Mouse (Mus musculus) CD4-positive, CD25-positive, alpha-beta regulatory T cell, adult 4 months (primary cell): ENCODE data around the gene Naa20. TPM values are rescaled to one million over a fixed set of nuclear protein-coding genes. Genes with fewer than 3 reads are reported as not detected.
A peak's percentile ranks its signal among the peaks of the same experiment; 100 is the strongest.
"Not testable (repeated sequence)": the region's sequence is repeated elsewhere in the genome, so short reads cannot be mapped to it uniquely, and the experiment has no call there.

Experiments used
- ATAC-seq: one replicate; pipeline ENCODE4 v1.8.0; 2017
- polyA plus RNA-seq, 2 experiments: library from polyadenylated mRNA; unstranded; fragments of 100-300 nt; shearing (Covaris generic); gene quantifications; one replicate each; pipeline ENCODE4 v1.2.1; 2017

The Naa20 gene
- polyA plus RNA-seq, 2 experiments from 2014 or later = 123 to 134 TPM

DNA sequence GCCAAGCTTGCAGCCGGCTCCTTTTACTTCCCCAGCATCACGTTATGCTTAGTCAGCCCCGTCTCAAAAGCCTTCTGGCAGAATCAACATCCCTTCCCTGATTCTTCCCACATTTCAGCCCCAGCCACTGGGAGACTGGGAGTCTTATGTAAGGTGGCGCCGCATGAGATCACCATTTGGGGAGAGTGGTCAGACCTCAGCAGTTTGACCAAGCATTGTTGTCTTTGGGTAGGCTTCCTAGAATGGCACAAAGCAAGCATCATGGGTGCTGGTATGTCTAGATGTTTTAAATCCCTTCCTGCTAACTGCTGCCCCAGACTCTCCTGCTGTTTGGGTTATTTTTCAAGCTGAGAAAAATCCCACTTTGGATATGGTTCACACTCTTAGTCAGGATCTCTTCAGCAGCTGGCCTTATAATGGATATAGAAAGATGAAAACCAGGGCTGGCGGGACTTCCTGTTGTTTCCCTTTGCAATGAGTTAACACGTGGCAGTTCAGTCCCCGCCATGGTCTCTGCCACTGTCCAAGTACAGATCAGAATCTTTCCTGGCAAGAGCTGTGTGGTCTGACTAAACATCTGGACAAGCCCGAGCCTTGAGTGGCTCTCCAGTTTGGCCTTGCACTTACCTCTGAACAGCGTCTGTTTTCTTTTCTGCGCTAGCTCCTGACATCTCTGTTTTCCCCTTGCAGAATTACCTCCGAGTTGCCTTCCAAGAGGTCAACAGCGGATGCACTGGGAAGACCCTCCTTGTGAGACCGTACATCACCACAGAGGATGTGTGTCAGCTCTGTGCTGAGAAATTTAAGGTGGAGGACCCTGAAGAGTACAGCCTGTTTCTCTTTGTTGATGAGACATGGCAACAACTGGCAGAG, 16.8 kb upstream of the Naa20 start:
- no peak for ATAC-seq

DNA sequence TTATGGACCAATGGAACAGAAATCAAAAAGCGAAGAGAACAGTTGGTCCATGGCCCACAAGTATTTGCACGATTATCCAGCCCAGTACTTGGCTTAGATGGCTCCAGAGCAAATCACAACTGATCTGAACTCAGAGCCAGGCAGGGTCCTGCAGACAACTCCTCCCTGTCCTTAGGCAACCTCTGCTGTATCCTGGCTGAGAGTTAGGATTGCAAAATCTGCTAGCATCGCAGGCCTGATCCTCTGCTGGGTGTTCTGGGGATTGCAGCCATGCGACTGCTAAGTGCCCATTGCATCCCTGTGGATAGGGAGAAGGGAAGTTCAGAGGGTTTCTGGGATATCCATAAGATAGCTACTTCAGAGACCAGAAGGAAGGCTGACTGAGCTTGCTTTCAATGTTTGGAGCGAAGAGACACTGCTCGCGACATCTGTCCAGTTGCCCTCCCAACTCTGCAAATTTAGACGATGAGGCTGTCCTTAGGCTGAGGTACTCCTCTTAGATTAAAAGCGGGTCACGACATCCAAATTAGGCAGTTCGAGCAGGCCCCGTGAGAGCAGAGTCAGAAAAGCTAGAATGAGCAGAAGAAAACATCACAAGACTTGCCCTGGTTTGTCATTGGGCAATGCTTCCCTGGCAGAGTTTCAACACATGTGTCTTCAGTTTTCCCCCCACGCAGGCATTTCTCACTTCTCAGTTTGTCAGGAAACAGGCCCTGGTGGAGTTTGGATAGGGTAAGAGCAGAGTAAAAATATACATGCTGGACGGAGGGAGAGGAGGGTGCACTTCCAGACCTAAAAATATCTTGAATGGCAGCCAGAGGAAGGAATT, 13.7 kb upstream of the Naa20 start:
- no peak for ATAC-seq

GRCm38 (mm10) chr2:145888766-145889480, 13.0 kb upstream of the Naa20 start:
- ATAC-seq = no peak

DNA sequence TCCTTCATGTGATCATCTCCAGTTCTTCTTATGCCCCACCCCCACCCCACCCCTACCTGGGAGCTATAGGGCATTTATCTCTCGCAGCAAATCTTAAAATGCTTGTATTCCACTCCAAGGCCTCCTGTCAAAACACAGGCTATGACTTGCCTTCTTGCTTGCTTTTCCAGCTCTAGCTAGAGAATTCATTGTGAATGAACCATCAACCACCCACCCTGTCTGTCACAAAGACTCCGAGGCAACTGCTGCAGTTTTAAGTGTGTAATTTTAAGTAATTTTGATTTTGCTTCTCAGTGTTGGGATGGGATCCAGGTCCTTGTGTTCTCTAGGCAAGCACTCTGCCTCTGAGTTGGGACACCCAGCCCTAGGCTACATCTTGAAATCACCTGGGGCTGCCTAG, 11.3 kb upstream of the Naa20 start:
- no peak for ATAC-seq

DNA sequence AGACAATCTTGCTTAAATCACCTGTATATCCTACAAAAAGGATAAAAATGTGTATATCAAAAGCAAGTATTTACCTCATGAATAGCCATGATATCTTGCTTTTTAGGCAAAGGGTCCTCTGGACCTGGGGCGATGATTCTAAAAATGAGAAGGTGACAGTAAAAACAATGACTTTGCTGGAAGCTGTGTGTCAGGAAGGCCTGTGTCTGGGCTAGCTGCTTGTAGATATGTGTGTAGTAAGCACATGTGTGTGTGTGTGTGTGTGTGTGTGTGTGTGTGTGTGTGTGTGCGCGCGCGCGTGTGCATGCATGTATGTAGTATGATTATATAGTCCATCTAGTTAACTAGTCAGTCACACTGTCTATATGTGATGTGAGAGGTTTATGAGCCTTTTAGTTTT, 8.1 kb upstream of the Naa20 start:
- no peak for ATAC-seq

DNA sequence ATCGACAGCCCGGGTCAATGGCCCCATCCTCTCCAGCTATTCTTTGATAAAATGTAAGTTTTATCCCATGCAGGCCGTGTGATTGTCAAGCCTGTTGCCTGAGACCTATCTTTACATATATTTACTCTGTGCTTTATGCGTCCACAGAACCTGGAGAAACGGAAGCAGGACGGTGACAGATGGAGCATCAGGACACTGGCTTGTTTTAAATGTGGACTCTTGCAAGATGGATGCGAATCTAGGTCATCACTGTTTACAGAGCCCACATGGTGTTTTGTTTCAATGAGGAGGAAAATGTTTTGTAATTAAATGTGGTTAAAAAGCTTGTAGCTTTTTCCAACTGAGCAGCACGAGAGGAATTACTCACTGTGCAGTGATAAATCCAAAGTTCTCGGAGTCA, 3.8 kb upstream of the Naa20 start:
- ATAC-seq = no peak

DNA sequence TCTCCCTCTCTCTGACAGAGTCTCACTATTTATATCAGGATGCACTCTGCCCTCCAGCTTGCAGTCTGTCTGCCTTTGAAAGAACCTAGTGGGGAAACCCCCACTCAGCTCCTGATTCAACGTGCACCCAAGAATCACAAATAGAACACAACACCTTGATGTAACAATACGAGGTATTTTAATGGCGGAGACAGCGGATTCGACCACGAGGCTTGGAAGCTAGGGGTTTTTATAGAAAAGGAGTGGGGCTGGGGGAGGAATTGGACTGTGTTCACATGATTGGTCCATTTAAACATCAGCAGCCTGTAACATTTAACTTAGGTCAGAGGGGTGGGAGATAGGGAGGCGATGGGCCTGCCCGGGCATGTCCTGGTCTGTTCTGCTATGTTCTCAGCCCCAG, 1.6 kb upstream of the Naa20 start:
- not testable (repeated sequence) for ATAC-seq

- ATAC-seq = peak; percentile 89
These were observed 1.4 kb downstream of the Naa20 start for GRCm38 (mm10) chr2:145903061-145903901.

- no peak for ATAC-seq
These were observed 2.2 kb downstream of the Naa20 start for GRCm38 (mm10) chr2:145903983-145904616.

DNA sequence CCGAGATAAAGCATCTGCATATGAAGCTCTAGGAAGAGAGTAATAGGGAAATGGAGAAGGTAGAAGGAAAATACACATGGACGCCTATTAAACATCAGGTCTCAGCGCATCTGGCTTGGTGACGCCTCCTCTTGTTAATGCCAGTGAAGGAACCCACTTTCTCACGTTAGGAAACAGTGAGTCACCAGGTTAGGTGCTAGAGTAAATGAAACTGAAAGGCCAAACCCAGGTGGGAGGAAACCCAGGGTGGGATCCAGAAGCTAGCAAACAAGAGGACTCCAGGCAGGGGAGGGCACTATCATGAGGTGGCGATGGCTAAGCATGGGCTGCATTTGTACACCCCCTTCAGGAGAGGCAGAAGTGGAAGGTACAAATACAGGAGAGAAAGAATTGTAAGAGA, 3.3 kb downstream of the Naa20 start:
- ATAC-seq = peak; percentile 78

GRCm38 (mm10) chr2:145905884-145906283, 4.0 kb downstream of the Naa20 start:
- ATAC-seq = not testable (repeated sequence)

- ATAC-seq = no peak
These were observed 19.2 kb downstream of the Naa20 start for GRCm38 (mm10) chr2:145920941-145921650.

DNA sequence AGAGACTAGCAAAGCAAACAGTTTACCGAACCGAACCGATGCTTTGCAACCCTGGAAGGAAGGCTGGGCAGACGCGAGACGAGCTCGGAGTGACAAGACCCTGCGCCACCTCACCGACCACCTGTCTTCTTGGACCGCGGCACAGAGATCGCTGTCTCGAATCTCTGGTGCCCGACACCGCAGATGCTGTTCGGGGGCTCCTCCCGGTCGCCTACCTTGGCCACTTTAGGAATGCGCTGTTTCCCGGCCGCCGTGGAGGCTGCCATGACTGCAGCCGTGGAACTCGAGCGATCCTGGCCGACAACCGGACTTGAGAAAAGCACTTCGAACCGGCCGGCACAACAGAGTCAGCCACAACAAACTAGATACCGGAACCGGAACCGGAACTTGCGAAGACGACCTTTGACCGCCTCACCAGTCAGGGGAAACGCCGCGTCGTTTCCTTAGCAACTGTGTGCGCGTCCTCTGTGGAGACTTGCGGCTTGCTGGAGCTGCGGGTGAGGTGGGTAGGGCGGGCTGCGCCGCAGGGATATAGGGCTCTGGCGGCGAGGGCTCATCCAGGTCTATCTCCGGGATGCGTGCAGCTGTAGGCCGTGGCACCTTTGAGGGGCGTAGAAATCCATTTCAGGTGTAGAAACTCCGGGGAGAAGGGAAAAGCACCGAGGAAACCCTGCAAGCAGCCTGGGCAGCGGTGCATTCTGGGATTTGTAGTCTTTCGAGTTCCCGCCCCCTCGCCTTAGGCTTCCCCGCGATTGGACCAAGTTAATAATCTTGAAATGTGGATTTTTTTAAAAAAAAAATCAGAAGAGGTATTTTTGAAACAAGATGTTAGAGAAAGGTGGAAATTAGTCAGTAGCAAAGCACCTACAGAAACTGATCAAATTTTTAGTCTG, 32.7 kb downstream of the Naa20 start, which contains the start of the genes Cfap61 and Crnkl1:
Gene Cfap61, plus strand, starts transcription at position 446 of the 893 bp plus-strand sequence.
Gene Crnkl1, minus strand, starts transcription at position 676 of the 893 bp plus-strand sequence.
- ATAC-seq = peak; percentile 99

GRCm38 (mm10) chr2:145936975-145937374, 35.1 kb downstream of the Naa20 start:
- no peak for ATAC-seq

DNA sequence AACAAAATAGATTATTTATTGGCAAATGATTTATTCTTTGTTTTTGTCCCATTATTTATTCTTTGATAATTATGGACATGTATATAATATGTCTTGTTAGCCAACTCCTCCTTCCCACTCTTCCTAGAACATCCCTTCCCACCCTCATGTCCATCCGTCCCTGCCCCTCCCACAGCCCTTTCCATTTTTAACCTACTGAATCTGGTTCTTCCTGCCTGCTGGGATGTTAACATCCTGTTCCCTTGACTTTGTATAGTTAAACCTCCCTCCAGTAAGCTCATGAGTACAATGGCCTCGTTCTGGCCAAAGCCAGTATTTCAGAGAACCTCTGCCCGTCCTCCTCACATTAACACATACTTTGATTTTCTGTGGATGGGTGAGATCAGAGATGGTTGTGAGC, 39.5 kb downstream of the Naa20 start:
- ATAC-seq = no peak

DNA sequence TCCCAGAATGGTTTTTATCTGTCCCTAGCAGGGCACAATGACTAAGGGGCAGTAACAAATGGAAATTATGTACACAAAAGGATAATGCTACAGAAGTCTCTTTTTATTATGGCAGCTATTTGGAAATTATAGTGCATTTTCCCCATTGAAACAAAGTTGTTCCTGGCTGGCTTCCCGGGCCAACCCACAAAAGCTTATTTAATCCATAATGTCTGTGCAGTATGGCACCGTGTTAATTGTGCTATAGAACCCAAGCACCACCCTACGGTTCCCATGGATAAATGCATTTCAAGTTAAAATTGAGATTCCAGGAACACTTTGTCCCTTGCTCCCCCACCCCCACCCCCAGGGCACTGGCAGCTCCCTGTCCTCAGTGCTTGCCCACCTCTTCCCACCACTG, 42.4 kb downstream of the Naa20 start:
- ATAC-seq = no peak

- ATAC-seq = no peak
These were observed 46.6 kb downstream of the Naa20 start for GRCm38 (mm10) chr2:145948402-145948954.

- no peak for ATAC-seq
These were observed 47.7 kb downstream of the Naa20 start for GRCm38 (mm10) chr2:145949475-145950068.

DNA sequence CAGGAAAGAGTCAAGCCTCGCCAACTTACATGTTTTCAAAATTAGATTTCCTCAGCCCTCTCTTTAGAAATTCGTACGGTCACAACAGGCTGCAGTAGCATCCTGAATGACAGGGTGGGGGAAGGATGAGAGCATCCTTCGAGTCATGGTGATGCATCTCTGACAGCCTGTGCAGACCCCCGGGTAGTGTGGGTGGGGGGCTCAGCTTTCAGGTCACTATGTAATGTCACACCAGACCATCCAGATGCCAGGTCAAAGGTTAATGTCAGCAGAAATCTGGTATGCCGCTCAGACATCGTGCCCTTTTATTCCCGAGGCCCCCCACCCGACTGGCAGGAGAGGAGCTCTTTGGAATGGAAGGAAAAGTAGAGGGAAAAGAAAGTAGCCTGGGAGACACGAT, 48.3 kb downstream of the Naa20 start:
- ATAC-seq = no peak
